Mouse (Mus musculus): ENCODE data around the gene Slc2a10. TPM values are rescaled to one million over a fixed set of nuclear protein-coding genes. Genes with fewer than 3 reads are reported as not detected.

The Slc2a10 gene
- total RNA-seq, 2 experiments from 2014 or later: 1.2 TPM

- H3K27ac ChIP-seq: no peak overlapping the region
- H3K4me3 ChIP-seq: no peak overlapping the region
- no peak for DNase-seq (ENCODE audit: extremely low spot score in 1 of 2, low spot score in 2 of 2)
- no peak for TF ChIP-seq CTCF (IDR thresholded peaks at IDR 0.05)
- intact Hi-C loops (cut with DNase I): no loop called here
Measured at GRCm38 (mm10) chr2:165564620-165565019, 61.0 kb downstream of the Slc2a10 start.

GRCm38 (mm10) chr2:165566898-165567297, 63.3 kb downstream of the Slc2a10 start:
- DNase-seq (ENCODE audit: extremely low spot score in 1 of 2, low spot score in 2 of 2): no peak
- intact Hi-C loops (cut with DNase I): no loop called here
- Histone ChIP-seq H3K4me3 (no peak overlapping the region), H3K27ac (no peak overlapping the region)
- TF ChIP-seq CTCF (IDR thresholded peaks at IDR 0.05): no peak

- Histone ChIP-seq H3K4me3 (no peak overlapping the region), H3K27ac (no peak overlapping the region)
- no peak for TF ChIP-seq CTCF (IDR thresholded peaks at IDR 0.05)
- intact Hi-C loops (cut with DNase I): no loop called here
- DNase-seq (ENCODE audit: extremely low spot score in 1 of 2, low spot score in 2 of 2): no peak
Measured at GRCm38 (mm10) chr2:165567820-165568219, 64.2 kb downstream of the Slc2a10 start.

GRCm38 (mm10) chr2:165568911-165569310, 65.3 kb downstream of the Slc2a10 start:
- intact Hi-C loops (cut with DNase I): no loop called here
- H3K27ac ChIP-seq: no peak overlapping the region
- no peak for DNase-seq (ENCODE audit: extremely low spot score in 1 of 2, low spot score in 2 of 2)
- no peak for TF ChIP-seq CTCF (IDR thresholded peaks at IDR 0.05)
- no peak overlapping the region for H3K4me3 ChIP-seq

Other genes with a start within 250 kb of the Slc2a10 start
- 10 to 100 TPM; 59.1 to 63.4 TPM for gene Slc35c2, start 215.9 kb upstream of the Slc2a10 start, total RNA-seq (2021)
- 100 to 1,000 TPM; 164 to 173 TPM for gene Elmo2, start 177.3 kb upstream of the Slc2a10 start, total RNA-seq (2021)
- not detected for gene Zfp663, start 135.1 kb upstream of the Slc2a10 start, total RNA-seq (2021)
- gene Zfp334, start 115.5 kb upstream of the Slc2a10 start, total RNA-seq (2021): 10 to 100 TPM; 15.4 to 18.2 TPM
- not detected for gene Ocstamp, start 103.4 kb upstream of the Slc2a10 start, total RNA-seq (2021)
- gene Slc13a3, start 30.6 kb upstream of the Slc2a10 start, total RNA-seq (2021): 10 to 100 TPM; 12.0 to 18.6 TPM
- gene Trp53rka, start 10.5 kb upstream of the Slc2a10 start, total RNA-seq (2021): 10 to 100 TPM; 21.5 to 22.0 TPM
- gene Eya2, start 91.2 kb downstream of the Slc2a10 start, total RNA-seq (2021): 1 to 10 TPM; 2.7 to 3.4 TPM

Measured in left cerebral cortex, adult 2 months (tissue).